Mouse (Mus musculus) cerebellum, adult 2 months (tissue): ENCODE data around the gene Top1. TPM values are rescaled to one million over a fixed set of nuclear protein-coding genes. Genes with fewer than 3 reads are reported as not detected.

Experiments
- DNase-seq, 2 experiments: peaks; one replicate each; pipeline ENCODE4 v3.0.0; 2021
- H3K27ac ChIP-seq: fragments of 200-500 bp; 2 replicates; pipeline ENCODE4 v1.5.1; 2012; ENCODE audit warnings: low read length, control low read depth, inconsistent platforms; ENCODE audit not compliant: insufficient read depth
- H3K27me3 ChIP-seq: fragments of 200-500 bp; 2 replicates; pipeline ENCODE4 v1.6.1; 2012; ENCODE audit warnings: inconsistent platforms, mild to moderate bottlenecking, low read length, moderate library complexity; ENCODE audit not compliant: control insufficient read depth, insufficient read depth
- H3K4me1 ChIP-seq: fragments of 200-500 bp; 2 replicates; pipeline ENCODE4 v1.6.1; 2011; ENCODE audit warnings: low read length; ENCODE audit not compliant: control insufficient read depth, insufficient read depth
- H3K4me3 ChIP-seq: fragments of 200-500 bp; replicated peaks from 2 replicates; pipeline ENCODE3; 2011; ENCODE audit warnings: mild to moderate bottlenecking, low read depth, low read length, control low read depth; ENCODE audit not compliant: insufficient read depth
- CTCF ChIP-seq: fragments of 200-500 bp; IDR thresholded peaks from 2 replicates; pipeline ENCODE4 v1.5.1; 2011; ENCODE audit warnings: low read depth, mild to moderate bottlenecking, control low read depth, low read length, moderate library complexity, borderline replicate concordance; ENCODE audit not compliant: insufficient read depth
- POLR2A ChIP-seq: fragments of 200-500 bp; IDR thresholded peaks from 2 replicates; pipeline ENCODE4 v1.6.1; 2011; ENCODE audit warnings: low read length, control low read depth, borderline replicate concordance; ENCODE audit not compliant: insufficient read depth
- WGBS: fragments of 180-500 bp; shearing (Covaris S2); methylation state at CpG from one replicate; pipeline ENCODE4 v1.1.7; 2018; 5-methylcytosine and 5-hydroxymethylcytosine counted together
- polyA plus RNA-seq: library from polyadenylated mRNA; depleted of rRNA; stranded (reverse); fragments of >200 nt; gene quantifications from 2 replicates; pipeline ENCODE4 v1.2.3, GENCODE M21; 2012

Top1 gene
- polyA plus RNA-seq, 1 experiment: 29.4 TPM

DNA sequence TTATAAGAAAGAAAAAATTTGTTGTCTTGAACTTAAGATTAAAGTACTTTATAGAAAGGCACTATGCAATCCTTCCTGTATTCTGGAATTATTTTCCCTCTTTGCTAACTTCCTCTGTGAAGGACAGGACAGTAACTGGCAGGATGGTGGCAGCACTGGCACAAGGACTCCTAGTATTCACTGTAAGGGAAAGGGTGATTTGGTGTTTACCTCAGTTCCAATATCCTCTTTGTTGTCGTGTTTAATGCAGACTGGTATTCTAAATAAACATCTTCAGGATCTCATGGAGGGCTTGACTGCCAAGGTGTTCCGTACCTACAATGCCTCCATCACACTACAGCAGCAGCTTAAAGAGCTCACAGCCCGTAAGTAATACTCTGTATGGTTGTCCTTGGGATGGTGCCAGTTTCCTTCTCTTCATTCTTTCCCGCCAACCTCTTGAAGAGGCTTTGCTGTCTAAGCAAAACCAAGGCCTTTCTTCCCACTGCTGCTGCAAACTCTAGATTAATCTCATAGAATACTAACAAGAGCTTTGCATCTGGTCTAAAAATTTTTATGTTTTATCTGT is 69.9 kb downstream of the Top1 start:
- no peak for TF ChIP-seq POLR2A
- TF ChIP-seq CTCF: no peak
- DNase-seq: no peak
- no peak overlapping the region for H3K27ac ChIP-seq
- no peaks in the 10 kb centered on the region for H3K27me3 ChIP-seq
- WGBS: 22% methylated on average over 4 of the region's 4 CpGs
- no peak overlapping the region for H3K4me3 ChIP-seq
- H3K4me1 ChIP-seq: no peaks in the 10 kb centered on the region

DNA sequence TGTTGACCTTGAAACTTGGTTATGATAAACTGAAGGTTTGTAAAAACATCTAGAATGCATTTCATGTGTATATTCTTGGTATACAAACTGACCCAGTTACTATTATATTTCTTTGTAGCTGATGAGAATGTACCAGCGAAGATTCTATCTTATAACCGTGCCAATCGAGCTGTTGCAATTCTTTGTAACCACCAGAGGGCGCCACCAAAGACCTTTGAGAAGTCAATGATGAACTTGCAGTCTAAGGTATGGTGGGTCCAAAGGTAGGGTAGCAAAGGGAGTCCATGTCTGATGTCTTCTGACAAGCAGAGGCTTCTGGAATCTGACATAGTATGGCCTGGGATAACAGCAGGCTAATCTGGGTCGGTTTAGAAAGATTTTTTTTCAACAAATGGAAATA is 71.6 kb downstream of the Top1 start:
- peak; percentile 53 for TF ChIP-seq CTCF
- TF ChIP-seq POLR2A: no peak
- no peak overlapping the region for H3K27ac ChIP-seq
- no peaks in the 10 kb centered on the region for H3K4me1 ChIP-seq
- WGBS: 72% methylated on average over 5 of the region's 5 CpGs
- peak in 1 of 2 experiments; percentile 38 for DNase-seq
- H3K4me3 ChIP-seq: no peak overlapping the region
- no peaks in the 10 kb centered on the region for H3K27me3 ChIP-seq

DNA sequence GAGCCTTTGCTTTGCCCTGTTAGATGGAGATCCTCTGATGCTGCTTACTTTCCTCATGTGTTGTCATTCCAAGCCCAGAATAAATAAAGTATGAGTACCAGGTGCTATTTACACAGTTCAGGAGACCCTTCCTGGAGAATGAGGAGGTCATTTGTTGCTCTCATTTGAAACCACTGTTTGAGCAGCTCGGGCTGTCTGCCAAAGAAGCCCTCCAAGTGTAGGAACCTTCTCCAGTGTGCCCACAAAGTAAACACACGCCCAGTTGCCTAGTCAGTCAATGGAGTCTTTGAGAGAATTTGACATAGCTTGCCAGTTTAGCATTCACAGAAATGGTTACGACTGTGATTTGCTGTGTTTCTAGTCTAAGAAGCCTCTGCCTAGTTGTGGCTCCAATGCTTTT is 73.1 kb downstream of the Top1 start:
- 66% methylated on average over 3 of the region's 3 CpGs for WGBS
- no peak for DNase-seq
- no peak overlapping the region for H3K27ac ChIP-seq

DNA sequence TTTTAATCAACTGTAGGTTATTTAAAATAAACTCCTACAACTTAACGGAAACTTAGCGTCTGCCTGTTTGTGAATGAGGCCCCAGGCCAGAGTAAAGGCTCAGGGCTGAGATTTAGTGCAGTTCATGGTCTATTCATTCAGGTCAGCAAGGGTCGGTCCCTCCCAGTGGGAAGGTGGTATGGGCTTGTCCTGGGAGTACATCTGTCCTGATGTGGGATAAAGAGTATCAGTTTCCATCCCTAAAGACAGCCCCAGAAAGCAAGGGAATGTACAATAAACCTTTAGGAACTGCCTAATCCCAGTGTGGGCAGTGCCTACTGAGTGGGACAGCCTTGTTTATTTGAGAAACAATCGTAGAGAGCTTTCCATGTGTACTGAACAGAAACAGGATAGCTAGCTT is 77.0 kb downstream of the Top1 start:
- H3K4me1 ChIP-seq: no peaks in the 10 kb centered on the region
- H3K27ac ChIP-seq: no peak overlapping the region
- DNase-seq: no peak
- TF ChIP-seq CTCF: no peak
- TF ChIP-seq POLR2A: no peak
- H3K4me3 ChIP-seq: no peak overlapping the region
- no peaks in the 10 kb centered on the region for H3K27me3 ChIP-seq
- 86% methylated on average over 4 of the region's 4 CpGs for WGBS

More for the DNA sequence above, 73.1 kb downstream of the Top1 start:
- TF ChIP-seq CTCF (no peak), POLR2A (no peak)
- no peak overlapping the region for H3K4me3 ChIP-seq
- no peaks in the 10 kb centered on the region for H3K4me1 ChIP-seq
- H3K27me3 ChIP-seq: no peaks in the 10 kb centered on the region

DNA sequence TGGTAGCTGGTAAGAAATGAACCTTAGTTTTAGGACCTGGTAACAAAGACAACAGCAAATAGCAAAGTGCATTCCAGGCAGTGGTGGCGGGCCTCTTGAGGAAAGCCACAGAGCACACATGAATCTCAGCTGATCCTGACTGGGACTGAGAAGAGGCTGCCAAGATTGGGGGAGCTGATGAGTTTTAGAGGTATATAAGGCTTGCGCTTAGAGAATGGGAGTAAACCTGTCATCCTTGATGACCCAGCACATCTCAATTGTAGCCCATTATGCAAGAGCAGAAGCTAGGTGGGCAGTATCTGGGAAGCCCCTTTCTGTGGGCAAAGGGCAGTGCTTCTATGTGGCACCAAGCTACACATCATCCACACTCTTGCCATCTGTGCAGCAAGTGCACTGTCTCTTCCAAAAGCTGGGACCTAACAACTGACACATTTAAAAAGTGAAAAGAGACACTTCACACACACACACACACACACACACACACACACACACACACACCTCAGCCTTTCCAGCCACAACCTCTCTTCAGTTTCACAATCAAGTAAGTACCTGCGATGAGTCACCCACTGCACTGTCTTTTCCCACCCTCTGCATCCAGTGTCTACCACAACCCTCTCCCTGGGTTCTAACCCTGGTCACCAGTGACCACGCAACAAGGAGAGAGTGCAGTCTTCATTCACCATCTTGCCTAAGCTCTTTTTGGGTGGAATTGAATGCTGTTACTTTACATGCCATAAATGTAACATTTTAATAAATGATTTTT is 78.1 kb downstream of the Top1 start:
- no peak overlapping the region for H3K27ac ChIP-seq
- WGBS: 93% methylated on average over 4 of the region's 4 CpGs
- DNase-seq: no peak

DNA sequence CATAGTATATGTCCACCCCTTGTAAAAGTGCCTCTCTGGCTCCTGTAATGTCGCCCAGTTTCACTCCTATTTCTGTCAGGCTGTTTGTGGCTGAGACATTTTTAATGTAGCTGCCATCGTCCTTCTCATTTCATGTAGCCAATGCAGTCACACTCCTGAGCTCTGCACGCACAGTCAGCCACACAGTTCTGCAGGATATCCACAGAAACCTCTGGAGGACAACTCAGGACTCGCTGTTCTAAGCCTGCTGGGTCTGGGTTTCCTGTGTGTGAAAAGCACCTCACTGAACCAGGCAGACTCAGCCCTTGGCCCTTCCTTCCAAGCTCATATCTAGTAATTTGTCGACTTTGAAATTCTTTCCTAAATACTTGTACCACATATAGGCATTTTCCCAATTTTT is 78.8 kb downstream of the Top1 start:
- H3K27ac ChIP-seq: no peak overlapping the region
- 87% methylated on average over 5 of the region's 5 CpGs for WGBS
- H3K4me3 ChIP-seq: no peak overlapping the region
- TF ChIP-seq CTCF (no peak), POLR2A (no peak)
- no peaks in the 10 kb centered on the region for H3K27me3 ChIP-seq
- no peaks in the 10 kb centered on the region for H3K4me1 ChIP-seq
- DNase-seq: no peak

More for the DNA sequence above, 78.1 kb downstream of the Top1 start:
- no peak for TF ChIP-seq POLR2A
- TF ChIP-seq CTCF: no peak
- no peak overlapping the region for H3K4me3 ChIP-seq
- no peaks in the 10 kb centered on the region for H3K4me1 ChIP-seq
- H3K27me3 ChIP-seq: no peaks in the 10 kb centered on the region

DNA sequence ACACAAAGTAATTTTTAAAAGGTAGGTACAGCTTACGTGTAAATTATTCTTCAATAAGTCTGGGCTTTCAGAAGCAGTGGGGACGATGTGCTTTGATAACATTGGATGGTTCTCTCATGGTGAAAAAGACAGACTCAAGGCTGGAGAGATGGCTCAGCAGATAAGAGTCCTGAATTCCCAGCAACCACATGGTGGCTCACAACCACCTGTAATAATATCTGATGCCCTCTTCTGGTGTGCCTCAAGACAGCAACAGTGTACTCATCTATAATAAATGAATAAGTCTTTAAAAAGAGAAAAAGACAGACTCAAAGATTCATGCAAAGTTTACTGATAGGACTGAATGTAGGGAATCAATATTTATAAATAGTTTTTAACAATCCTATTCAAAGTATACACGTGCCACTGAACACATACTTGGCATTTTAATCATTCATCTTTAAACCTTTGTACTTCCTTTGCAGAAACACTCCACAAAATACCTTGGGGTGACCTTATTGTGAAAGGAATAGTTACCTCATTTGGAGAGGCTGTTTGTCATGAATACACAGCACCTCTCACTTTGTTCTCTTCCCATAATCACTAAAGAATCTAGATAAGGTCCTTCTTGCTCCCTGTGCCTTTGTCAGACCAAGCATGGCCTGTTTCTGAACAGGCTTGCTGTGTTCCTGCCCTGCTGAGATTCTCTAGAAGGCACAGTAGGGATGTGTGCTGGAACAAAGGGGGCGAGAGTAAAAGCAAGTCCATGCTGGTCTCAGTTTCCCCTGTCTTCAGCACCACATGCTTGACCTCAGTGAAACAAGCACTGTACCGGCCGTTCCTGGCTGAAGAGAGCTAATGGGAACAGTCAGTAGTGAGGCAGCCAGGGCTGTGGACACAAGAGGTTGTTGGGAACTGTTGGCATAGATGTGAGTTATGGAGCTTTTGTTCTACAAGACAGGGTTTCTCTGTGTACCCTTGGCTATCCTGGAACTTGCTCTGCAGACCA is 80.5 kb downstream of the Top1 start:
- no peaks in the 10 kb centered on the region for H3K27me3 ChIP-seq

DNA sequence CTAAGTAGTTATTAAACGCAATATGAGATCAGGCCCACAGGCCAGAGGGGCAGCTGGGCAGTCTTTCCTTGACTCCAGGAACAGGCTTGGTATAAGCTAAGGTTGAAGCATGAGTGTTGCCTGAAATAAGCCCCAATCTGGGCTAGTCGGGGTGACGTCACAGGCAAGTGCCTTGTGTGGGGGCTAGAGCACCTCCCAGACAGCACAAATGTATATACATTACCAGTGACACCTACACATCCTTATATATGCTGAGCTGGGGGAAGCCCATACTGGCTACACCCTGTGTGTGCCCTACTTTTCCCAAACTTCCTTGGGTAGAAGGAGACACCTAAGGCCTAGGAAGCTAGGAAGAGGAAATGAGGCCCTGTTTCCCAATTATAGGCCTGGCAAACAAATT is 83.3 kb downstream of the Top1 start:
- H3K27ac ChIP-seq: no peak overlapping the region
- DNase-seq: peak in 1 of 2 experiments; percentile 10
- WGBS: 96% methylated on average over 3 of the region's 3 CpGs

More for the DNA sequence above, 80.5 kb downstream of the Top1 start:
- Histone ChIP-seq H3K27ac (no peak overlapping the region), H3K4me3 (no peak overlapping the region), H3K4me1 (no peaks in the 10 kb centered on the region)
- TF ChIP-seq POLR2A (no peak), CTCF (no peak)
- 81% methylated on average over 6 of the region's 6 CpGs for WGBS
- no peak for DNase-seq

More for the DNA sequence above, 83.3 kb downstream of the Top1 start:
- H3K4me1 ChIP-seq: peaks cover 5% of the 10 kb centered on the region; the same call in 1 of the 2 replicates
- no peak overlapping the region for H3K4me3 ChIP-seq
- no peak for TF ChIP-seq CTCF
- no peak for TF ChIP-seq POLR2A
- no peaks in the 10 kb centered on the region for H3K27me3 ChIP-seq
